Mouse (Mus musculus) heart, adult 11 months (tissue): ENCODE measurements at regions not wholly inside any gene's neighbourhood (a gene's known extent, or its start where the extent isn't known, plus 50 kb on each side); places are given as distances from the start of the nearest gene placed in this dataset.

Source experiments
- DNase-seq: peaks from one replicate; pipeline ENCODE4 v3.0.0; 2022

GRCm38 (mm10) chr6:22443170-22443569, 87.1 kb upstream of the Fam3c start:
- no peak for DNase-seq

DNA sequence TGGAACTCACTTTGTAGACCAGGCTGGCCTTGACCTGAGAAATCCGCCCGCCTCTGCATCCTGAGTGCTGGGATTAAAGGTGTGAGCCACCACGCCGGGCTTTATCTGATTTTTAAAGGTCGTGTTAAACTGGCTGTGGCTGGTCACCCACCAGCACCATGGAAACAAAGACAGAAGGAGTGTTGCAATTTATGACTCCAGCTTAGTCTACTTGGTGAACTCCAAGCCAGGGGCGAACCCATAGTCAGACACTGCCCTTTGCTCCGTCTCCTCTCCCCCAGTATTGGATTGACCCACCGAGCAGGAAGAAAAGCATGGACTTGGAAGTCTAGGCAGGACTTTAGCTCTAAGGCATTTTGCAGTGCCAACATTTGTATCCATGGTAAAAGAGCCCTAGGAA, 86.5 kb upstream of the Fam3c start:
- DNase-seq = no peak

GRCm38 (mm10) chr6:22439871-22440270, 83.8 kb upstream of the Fam3c start:
- DNase-seq = no peak

- no peak for DNase-seq
Observed at GRCm38 (mm10) chr6:22429026-22429425, 73.0 kb upstream of the Fam3c start.

DNA sequence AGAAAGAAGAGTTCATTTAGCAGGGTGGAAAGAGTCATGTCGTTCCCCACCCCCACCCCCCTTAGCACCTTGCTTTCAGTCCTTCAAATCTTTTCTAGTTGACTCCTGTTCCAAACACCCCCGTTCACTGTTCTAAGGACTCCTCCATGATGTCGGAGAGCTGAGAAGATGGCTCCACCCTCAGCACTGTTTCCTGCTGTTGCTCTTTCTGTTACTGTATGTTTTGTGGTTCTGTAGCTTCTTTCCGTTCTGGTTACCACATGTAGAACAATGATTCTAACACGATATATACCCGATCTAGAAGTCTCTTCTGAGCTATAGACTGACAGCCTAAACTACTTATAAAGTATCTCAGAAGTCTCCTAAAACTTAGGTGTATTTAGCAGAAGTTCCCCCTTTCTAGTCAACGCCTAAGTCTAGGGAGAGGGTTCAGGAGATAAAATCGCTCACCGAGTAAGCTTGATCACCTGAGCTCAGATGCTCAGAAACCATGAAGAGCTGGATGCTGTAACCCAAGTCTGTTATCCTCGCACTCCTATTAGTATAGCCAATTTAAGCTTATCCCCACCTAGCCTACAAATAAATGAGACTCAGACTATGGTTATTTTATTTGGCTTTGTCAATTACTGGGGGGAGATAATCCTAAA, 68.2 kb upstream of the Fam3c start:
- no peak for DNase-seq

DNA sequence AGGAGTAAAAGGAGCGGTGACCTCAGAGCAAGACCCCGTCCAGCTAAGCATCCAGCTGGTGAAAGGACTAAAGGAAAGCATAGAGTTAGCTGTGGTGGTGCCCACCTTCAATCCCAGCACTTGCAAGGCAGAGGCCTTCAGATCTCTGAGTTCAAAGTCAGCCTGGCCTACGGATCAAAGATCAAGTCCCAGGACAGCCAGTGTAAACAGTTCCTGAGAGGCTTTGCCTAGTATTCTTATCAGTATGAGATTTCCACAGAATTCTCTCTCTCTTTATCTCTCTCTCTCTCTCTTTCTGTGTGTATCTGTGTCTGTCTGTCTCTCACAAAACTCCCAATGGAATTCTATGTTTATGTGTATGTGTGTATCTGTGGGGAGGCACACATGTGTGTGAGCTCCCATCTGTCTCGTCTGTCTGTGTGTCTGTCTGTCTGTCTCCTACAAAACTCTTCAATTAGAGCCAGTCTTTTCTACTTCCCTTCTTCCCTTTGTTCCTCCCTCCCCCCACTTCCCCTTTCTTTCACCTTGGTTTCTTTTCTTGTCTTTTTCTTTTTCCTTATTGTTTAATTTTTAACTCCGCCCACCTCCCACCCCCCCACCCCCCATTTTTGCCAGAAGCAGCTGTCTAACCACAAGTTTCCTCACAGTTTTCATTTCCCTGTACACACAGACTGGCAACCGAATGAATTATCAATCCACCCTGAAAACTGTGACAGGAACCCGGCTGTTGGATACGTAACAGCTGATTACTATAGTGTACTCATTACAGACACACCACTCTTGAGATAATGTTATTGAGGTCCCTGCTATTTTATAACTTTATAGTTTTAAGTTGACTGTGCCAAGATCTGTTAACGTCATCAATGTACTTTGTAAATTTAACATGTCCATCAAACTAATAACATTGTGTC, 67.3 kb upstream of the Fam3c start:
- DNase-seq = peak; percentile 88

DNA sequence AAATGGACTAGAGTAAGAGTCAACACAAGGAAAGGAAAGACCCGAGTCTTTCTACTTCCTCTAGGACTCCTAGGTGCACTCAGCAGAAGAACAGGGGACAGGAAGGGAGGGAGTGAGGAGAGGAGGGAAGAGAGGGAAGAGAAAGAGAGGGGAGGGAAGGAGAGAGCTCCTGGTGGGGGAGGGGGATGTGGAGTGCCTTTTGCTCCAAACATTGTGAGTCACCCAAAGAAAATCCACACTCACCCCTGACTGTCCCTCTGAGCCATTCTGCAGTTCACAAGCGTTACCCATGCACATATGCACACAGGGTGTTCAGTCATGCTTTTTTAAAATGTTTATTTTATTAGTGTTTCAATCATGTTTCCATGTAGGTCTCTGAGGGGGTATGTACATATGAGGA, 65.5 kb upstream of the Fam3c start:
- DNase-seq = no peak

DNA sequence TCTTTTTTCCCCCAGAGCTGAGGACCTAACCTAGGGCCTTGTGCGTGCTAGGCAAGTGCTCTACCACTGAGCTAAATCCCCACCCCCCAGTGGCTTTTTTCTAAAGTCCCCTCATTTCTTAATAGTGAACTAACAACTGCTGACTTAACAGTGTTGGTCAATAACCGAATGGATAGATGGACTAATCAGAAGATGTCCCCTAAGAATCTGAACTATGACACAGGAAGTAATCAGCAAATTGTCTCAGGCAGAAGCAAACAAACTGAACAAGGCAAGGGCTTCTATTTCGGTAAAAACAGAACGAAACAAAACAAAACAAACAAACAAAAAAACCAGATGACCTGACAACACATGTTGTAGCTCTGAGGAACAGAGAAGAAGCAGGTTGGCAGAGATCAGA, 62.2 kb upstream of the Fam3c start:
- DNase-seq = no peak

DNA sequence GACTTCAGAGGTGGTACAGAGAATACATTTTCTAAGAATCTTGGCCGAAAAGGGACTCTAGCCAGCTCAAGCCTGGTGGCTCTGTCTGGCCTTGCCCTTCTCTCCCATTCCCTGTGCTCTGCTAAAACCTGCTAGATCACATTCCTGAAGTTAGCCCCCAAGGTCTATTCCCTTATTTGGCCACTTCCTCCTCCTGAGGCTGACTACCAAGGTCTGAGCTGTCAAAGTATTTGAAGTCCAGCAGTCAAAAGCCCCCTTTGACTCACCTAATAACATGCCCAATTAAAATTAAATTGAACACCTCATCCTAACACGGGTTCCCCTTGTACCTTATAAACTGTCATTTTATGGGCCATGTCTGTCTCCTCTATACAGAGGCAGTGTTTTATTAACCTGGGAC, 61.1 kb upstream of the Fam3c start:
- no peak for DNase-seq

GRCm38 (mm10) chr6:22411796-22412195, 55.8 kb upstream of the Fam3c start:
- DNase-seq = no peak

GRCm38 (mm10) chr6:22408808-22409589, 53.0 kb upstream of the Fam3c start:
- peak; percentile 50 for DNase-seq
